Mouse (Mus musculus) bone marrow, adult 2 months (tissue): ENCODE results near the gene H2afv.

Experiments used
- CTCF ChIP-seq: fragments of 200-500 bp; IDR thresholded peaks from 2 replicates; pipeline ENCODE4 v1.5.1; 2011; ENCODE audit warnings: low read length, control low read depth; ENCODE audit not compliant: control insufficient read depth, insufficient read depth
- POLR2A ChIP-seq: fragments of 200-500 bp; IDR thresholded peaks from 2 replicates; pipeline ENCODE4 v1.6.1; 2011; ENCODE audit warnings: low read depth, mild to moderate bottlenecking, control low read depth, low read length, borderline replicate concordance; ENCODE audit not compliant: control insufficient read depth

DNA sequence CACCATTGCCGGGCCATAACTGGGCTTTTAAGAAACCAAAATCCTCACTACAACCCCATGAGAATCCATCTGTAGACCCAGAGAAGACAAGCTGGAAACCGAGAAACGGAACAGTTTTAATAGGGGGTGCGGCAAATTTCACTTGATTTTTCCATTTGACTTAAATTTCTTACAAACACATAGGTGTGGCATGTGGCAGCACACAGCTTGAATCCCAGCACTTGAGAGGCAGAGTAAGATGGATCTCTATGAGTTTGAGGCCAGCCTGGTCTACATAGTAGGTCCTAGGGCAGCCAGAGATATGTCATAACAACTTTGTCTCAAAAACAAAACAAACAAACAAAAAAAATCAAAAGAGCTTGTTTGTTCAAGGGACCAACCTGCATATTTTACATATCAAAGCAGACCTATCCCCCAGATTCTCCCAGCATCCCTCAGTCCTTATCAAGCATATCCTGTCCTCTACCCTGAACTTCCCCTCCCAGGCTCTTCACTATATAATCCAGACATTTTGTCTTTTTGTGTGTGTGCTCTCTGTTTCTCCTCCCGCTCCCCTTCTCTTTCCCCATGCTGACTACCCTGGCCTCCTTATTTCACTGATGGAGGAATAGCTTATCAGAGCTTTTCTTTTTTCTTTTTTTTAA, 43.9 kb upstream of the H2afv start:
- TF ChIP-seq CTCF (no peak), POLR2A (no peak)
